Comparison of ENCODE assay signal across 9 mouse cellular contexts in genomic region chr13:73723081-73723668, GRCm38 (mm10). TPM values are rescaled to one million over a fixed set of nuclear protein-coding genes. Genes with fewer than 3 reads are reported as not detected.
DNase-seq lines count a peak whose midpoint lies in the region; ATAC-seq and TF ChIP-seq lines count a peak whose summit lies in the region.
"Had no signal": no experiment of that assay in that cellular context is flagged by ENCODE, and none has a peak within 500 bp of the region (broad histone marks: within the 10 kb centered on the region; RNA-seq: fewer than 3 reads in every experiment).

No protein-coding gene starts in this region.

- in situ Hi-C loops in ES-E14 (cut with MboI; ENCODE audit: low sequenced_read_pairs in 2 of 2, unreplicated experiment in 2 of 2): loop anchor here (5.0 to 10.0 kb wide), 3 partner anchors 104 to 184 kb away; no protein-coding TSS in a partner anchor

- no peak for ATAC-seq in heart, embryonic 12.5 days (ENCODE audit: insufficient number of reproducible peaks, low FRiP score)
- 0 out of 2 replicates have a peak, but pooled peaks have one; percentile 36 for ATAC-seq in hindbrain, embryonic 13.5 days (ENCODE audit: low FRiP score)
- peak; percentile 38 for ATAC-seq in midbrain, postnatal 0 days (ENCODE audit: low FRiP score)

- DNase-seq in heart, adult 11 months: peak; percentile 91
- peak; percentile 42 for DNase-seq in ES-E14 (ENCODE audit: low read depth, low spot score)
- DNase-seq in embryo, embryonic 9.5 days (ENCODE audit: extremely low spot score): peak; percentile 41
- peak; percentile 46 to 54 for DNase-seq in layer of hippocampus, postnatal 14 days (ENCODE audit: low spot score in 2 of 2)
- peak; percentile 49 for DNase-seq in midbrain, postnatal 0 days (ENCODE audit: low spot score)
- DNase-seq in thymus, postnatal 4 days: peak; percentile 83

- 37% methylated on average over 8 of the region's 8 CpGs for WGBS in heart, embryonic 12.5 days
- WGBS in hindbrain, embryonic 13.5 days: 42% methylated on average over 8 of the region's 8 CpGs
- WGBS in midbrain, postnatal 0 days: 44% methylated on average over 8 of the region's 8 CpGs

- no peak overlapping the region for H3K4me3 ChIP-seq in heart, embryonic 12.5 days
- H3K4me3 ChIP-seq in ES-E14 (ENCODE audit: insufficient read depth in 1 of 2, low read depth in 1 of 2, low read length in 2 of 2, poor library complexity in 1 of 2, severe bottlenecking in 1 of 2): no peak overlapping the region
- H3K4me3 ChIP-seq in hindbrain, embryonic 13.5 days: no peak overlapping the region
- H3K4me3 ChIP-seq in midbrain, postnatal 0 days (ENCODE audit: low read depth, low read length): no peak overlapping the region
- H3K4me3 ChIP-seq: stomach, embryonic 15.5 days had no signal

- no peak overlapping the region for H3K9ac ChIP-seq in heart, embryonic 12.5 days
- H3K9ac ChIP-seq in ES-E14 (ENCODE audit: insufficient read depth, low read depth, low read length, poor library complexity, severe bottlenecking): no peak overlapping the region
- H3K9ac ChIP-seq in hindbrain, embryonic 13.5 days: no peak overlapping the region
- H3K9ac ChIP-seq in midbrain, postnatal 0 days (replicated peaks; ENCODE audit: low read length, poor library complexity, severe bottlenecking): no peak overlapping the region
- H3K9ac ChIP-seq: stomach, embryonic 15.5 days had no signal

- H3K27me3 ChIP-seq in heart, embryonic 12.5 days (replicated peaks): peaks cover 3% of the 10 kb centered on the region; the same call in 1 of the 2 replicates
- H3K27me3 ChIP-seq in hindbrain, embryonic 13.5 days: no peaks in the 10 kb centered on the region
- H3K27me3 ChIP-seq in midbrain, postnatal 0 days (ENCODE audit: insufficient read depth, low read length): no peaks in the 10 kb centered on the region
- H3K27me3 ChIP-seq: stomach, embryonic 15.5 days had no signal

- peaks cover 1% of the 10 kb centered on the region; the same call in 1 of the 2 replicates for H3K4me1 ChIP-seq in heart, embryonic 12.5 days (replicated peaks)
- H3K4me1 ChIP-seq in ES-E14 (ENCODE audit: control insufficient read depth in 2 of 2, insufficient read depth in 2 of 2, low read length in 2 of 2, poor library complexity in 1 of 2): peaks cover 0 to 6% of the 10 kb centered on the region in 2 experiments; a peak in 1 of 4 replicates
- no peaks in the 10 kb centered on the region; the same call in 1 of the 2 replicates for H3K4me1 ChIP-seq in hindbrain, embryonic 13.5 days (replicated peaks)
- no peaks in the 10 kb centered on the region for H3K4me1 ChIP-seq in midbrain, postnatal 0 days (ENCODE audit: insufficient read depth, low read length)
- H3K4me1 ChIP-seq: stomach, embryonic 15.5 days had no signal

- no peak overlapping the region for H3K27ac ChIP-seq in heart, embryonic 12.5 days (ENCODE audit: poor library complexity, severe bottlenecking)
- H3K27ac ChIP-seq in ES-E14 (ENCODE audit: insufficient read depth, low read depth, low read length, poor library complexity, severe bottlenecking): no peak overlapping the region
- no peak overlapping the region for H3K27ac ChIP-seq in hindbrain, embryonic 13.5 days
- H3K27ac ChIP-seq in midbrain, postnatal 0 days (ENCODE audit: low read depth, low read length): no peak overlapping the region
- H3K27ac ChIP-seq: stomach, embryonic 15.5 days had no signal

- H3K36me3 ChIP-seq in heart, embryonic 12.5 days: no peaks in the 10 kb centered on the region
- no peaks in the 10 kb centered on the region for H3K36me3 ChIP-seq in ES-E14 (ENCODE audit: control insufficient read depth, insufficient read depth, low read length, poor library complexity, severe bottlenecking)
- H3K36me3 ChIP-seq in hindbrain, embryonic 13.5 days: no peaks in the 10 kb centered on the region
- no peaks in the 10 kb centered on the region for H3K36me3 ChIP-seq in midbrain, postnatal 0 days (ENCODE audit: insufficient read depth, low read length)
- H3K36me3 ChIP-seq: stomach, embryonic 15.5 days had no signal

- H3K4me2 ChIP-seq in heart, embryonic 12.5 days: no peak overlapping the region
- no peak overlapping the region for H3K4me2 ChIP-seq in hindbrain, embryonic 13.5 days
- no peak overlapping the region for H3K4me2 ChIP-seq in midbrain, postnatal 0 days (ENCODE audit: low read depth, low read length, poor library complexity, severe bottlenecking)
- H3K4me2 ChIP-seq: stomach, embryonic 15.5 days had no signal

- no peaks in the 10 kb centered on the region for H3K9me3 ChIP-seq in heart, embryonic 12.5 days (replicated peaks)
- no peaks in the 10 kb centered on the region for H3K9me3 ChIP-seq in ES-E14 (ENCODE audit: control insufficient read depth, insufficient read depth, low read depth, low read length)
- H3K9me3 ChIP-seq in hindbrain, embryonic 13.5 days: no peaks in the 10 kb centered on the region
- no peaks in the 10 kb centered on the region for H3K9me3 ChIP-seq in midbrain, postnatal 0 days (ENCODE audit: low read length)
- H3K9me3 ChIP-seq: stomach, embryonic 15.5 days had no signal

- TF ChIP-seq CTCF in midbrain, postnatal 0 days (IDR thresholded peaks at IDR 0.05): peak; percentile 79

TF ChIP-seq in ES-E14, 5 proteins besides CTCF, POLR2A, EP300 and RAD21:
- TF ChIP-seq HCFC1 (IDR thresholded peaks at IDR 0.05; ENCODE audit: borderline replicate concordance, insufficient read depth, low read length) (no peak), ZC3H11A (IDR thresholded peaks at IDR 0.05; ENCODE audit: borderline replicate concordance, low read depth, low read length) (peak; percentile 69; the same call in 1 of the 2 replicates)

RNA-seq across cellular contexts. Expression of gene Slc12a7, which starts 9.7 kb away (rescaled TPM):
- 52.1 and 53.2 TPM in 2 replicates for polyA plus RNA-seq in heart, embryonic 12.5 days (2016; fragmentation: Nextera tagmentation; extraction: Ambion mirVana)
- 87.1 and 126 TPM in 2 replicates for total RNA-seq in ES-E14 (2012; rRNA removed)
- polyA plus RNA-seq in hindbrain, embryonic 13.5 days (2015; fragmentation: Nextera tagmentation; extraction: Ambion mirVana): 14.3 and 14.9 TPM in 2 replicates
- total RNA-seq in layer of hippocampus, postnatal 14 days (2021): 1 to 10 TPM; 6.2 to 6.7 TPM
- total RNA-seq in midbrain, postnatal 0 days (2014; rRNA removed): 8.9 and 9.3 TPM in 2 replicates
- polyA plus RNA-seq in midbrain, postnatal 0 days (2015; fragmentation: Nextera tagmentation; extraction: Ambion mirVana): 4.1 and 4.7 TPM in 2 replicates

RNA-seq across cellular contexts. Expression of gene Slc6a19, which starts 18.5 kb away (rescaled TPM):
- polyA plus RNA-seq in heart, embryonic 12.5 days (2016; fragmentation: Nextera tagmentation; extraction: Ambion mirVana): not detected in 2 replicates
- total RNA-seq in ES-E14 (2012; rRNA removed): 0.09 and 0.16 TPM in 2 replicates
- polyA plus RNA-seq in hindbrain, embryonic 13.5 days (2015; fragmentation: Nextera tagmentation; extraction: Ambion mirVana): 0.18 and 0.29 TPM in 2 replicates
- total RNA-seq in layer of hippocampus, postnatal 14 days (2021): under 1 TPM in 1 of 2 experiments, not detected in 1; 0.44 TPM
- total RNA-seq in midbrain, postnatal 0 days (2014; rRNA removed): 0.33 and 0.49 TPM in 2 replicates
- polyA plus RNA-seq in midbrain, postnatal 0 days (2015; fragmentation: Nextera tagmentation; extraction: Ambion mirVana): 0.53 and 0.79 TPM in 2 replicates

RNA-seq across cellular contexts. Expression of gene Slc6a18, which starts 45.4 kb away (rescaled TPM):
- not detected in 2 replicates for polyA plus RNA-seq in heart, embryonic 12.5 days (2016; fragmentation: Nextera tagmentation; extraction: Ambion mirVana)
- total RNA-seq in ES-E14 (2012; rRNA removed): not detected in 2 replicates
- not detected in 2 replicates for polyA plus RNA-seq in hindbrain, embryonic 13.5 days (2015; fragmentation: Nextera tagmentation; extraction: Ambion mirVana)
- total RNA-seq in layer of hippocampus, postnatal 14 days (2021): not detected
- total RNA-seq in midbrain, postnatal 0 days (2014; rRNA removed): not detected in 2 replicates
- polyA plus RNA-seq in midbrain, postnatal 0 days (2015; fragmentation: Nextera tagmentation; extraction: Ambion mirVana): not detected in 2 replicates
- polyA plus RNA-seq: stomach, embryonic 15.5 days had no signal

Comparison
In these comparisons a context has a peak if more than half of its experiments do, and no peak if none do; other contexts are left out.
1. DNase-seq: peak in every context shown above with its lines; median percentile 91 in heart, adult 11 months; 83 in thymus, postnatal 4 days; 50 in layer of hippocampus, postnatal 14 days; 49 in midbrain, postnatal 0 days; 42 in ES-E14; 41 in embryo, embryonic 9.5 days.